Mouse (Mus musculus): ENCODE results near the gene Magi1. TPM values are rescaled to one million over a fixed set of nuclear protein-coding genes. Genes with fewer than 3 reads are reported as not detected.

The Magi1 gene
- polyA plus RNA-seq, 1 experiment = 74.6 TPM

DNA sequence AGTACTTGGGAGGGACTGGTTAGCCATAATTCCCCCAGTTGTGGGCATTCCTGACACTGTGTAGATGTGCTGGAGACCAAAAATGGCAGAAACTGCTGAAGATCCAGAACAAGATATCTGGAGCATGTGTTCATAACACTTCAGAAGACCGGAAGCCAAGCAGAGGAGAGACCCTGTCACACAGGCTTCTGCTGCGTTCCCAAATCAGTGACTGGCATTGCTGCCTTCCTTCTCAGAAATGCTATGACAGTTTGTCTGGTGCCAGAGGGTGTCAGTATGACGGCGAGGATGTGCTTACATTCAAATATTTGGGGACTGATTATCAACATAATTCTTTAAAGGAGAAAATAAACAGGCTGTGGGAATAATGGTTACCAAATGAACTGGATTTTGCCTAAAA is 373.7 kb downstream of the Magi1 start:
- TF ChIP-seq POLR2A (IDR thresholded peaks at IDR 0.05; ENCODE audit: borderline replicate concordance, extremely low read depth, insufficient read depth, insufficient read length, poor library complexity, severe bottlenecking) = no peak
- no peak for TF ChIP-seq CTCF (IDR thresholded peaks at IDR 0.05; ENCODE audit: borderline replicate concordance, extremely low read depth, insufficient read depth, insufficient read length)
- DNase-seq (ENCODE audit: low read depth) = peak; percentile 51

DNA sequence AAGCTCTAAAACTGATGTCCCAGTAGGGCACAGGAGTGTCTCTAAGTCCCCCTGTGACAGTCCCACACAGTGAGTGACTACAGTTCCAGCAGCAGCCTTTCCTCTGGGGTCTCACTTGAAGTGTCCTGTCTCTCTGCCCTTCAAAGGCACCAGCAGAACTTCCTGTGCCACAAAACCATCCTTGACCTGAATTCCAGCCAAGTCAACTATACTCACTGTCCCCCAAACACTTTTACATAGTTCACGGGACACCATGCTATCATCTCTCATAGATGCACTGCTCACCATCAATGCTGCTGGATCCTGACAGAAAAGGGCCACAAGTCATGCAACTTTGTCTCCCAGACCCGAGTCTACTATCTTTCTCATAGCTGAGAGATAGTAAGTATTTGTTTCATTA is 378.7 kb downstream of the Magi1 start:
- DNase-seq (ENCODE audit: low read depth) = no peak
- no peak for TF ChIP-seq POLR2A (IDR thresholded peaks at IDR 0.05; ENCODE audit: borderline replicate concordance, extremely low read depth, insufficient read depth, insufficient read length, poor library complexity, severe bottlenecking)
- no peak for TF ChIP-seq CTCF (IDR thresholded peaks at IDR 0.05; ENCODE audit: borderline replicate concordance, extremely low read depth, insufficient read depth, insufficient read length)

- DNase-seq (ENCODE audit: low read depth) = no peak
- TF ChIP-seq CTCF (IDR thresholded peaks at IDR 0.05; ENCODE audit: borderline replicate concordance, extremely low read depth, insufficient read depth, insufficient read length) (no peak), POLR2A (IDR thresholded peaks at IDR 0.05; ENCODE audit: borderline replicate concordance, extremely low read depth, insufficient read depth, insufficient read length, poor library complexity, severe bottlenecking) (no peak)
These were observed 381.5 kb downstream of the Magi1 start for GRCm38 (mm10) chr6:93902239-93902638.

- TF ChIP-seq CTCF (IDR thresholded peaks at IDR 0.05; ENCODE audit: borderline replicate concordance, extremely low read depth, insufficient read depth, insufficient read length) (no peak), POLR2A (IDR thresholded peaks at IDR 0.05; ENCODE audit: borderline replicate concordance, extremely low read depth, insufficient read depth, insufficient read length, poor library complexity, severe bottlenecking) (no peak)
These were observed 382.3 kb downstream of the Magi1 start for GRCm38 (mm10) chr6:93901408-93901807.

DNA sequence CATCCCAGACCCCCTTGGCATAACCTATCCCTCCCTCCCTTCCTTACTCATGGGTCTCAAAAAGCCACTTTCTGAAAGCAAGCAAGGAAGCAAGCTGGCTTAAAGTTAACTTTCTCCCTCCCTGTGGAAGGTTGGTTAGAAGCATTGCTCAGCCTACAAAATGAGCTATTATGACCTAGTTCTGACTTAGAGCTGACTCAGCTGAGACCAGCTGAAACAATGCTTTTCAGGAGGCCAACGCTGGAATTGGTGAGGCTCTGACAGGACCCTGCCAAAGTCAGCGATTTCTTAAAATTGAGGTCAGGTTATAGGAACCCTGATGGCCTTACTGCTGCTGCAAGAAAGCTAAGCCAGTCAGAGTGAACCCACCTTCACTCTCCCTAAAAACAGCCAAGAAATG is 386.2 kb downstream of the Magi1 start:
- no peak for TF ChIP-seq POLR2A (IDR thresholded peaks at IDR 0.05; ENCODE audit: borderline replicate concordance, extremely low read depth, insufficient read depth, insufficient read length, poor library complexity, severe bottlenecking)
- no peak for TF ChIP-seq CTCF (IDR thresholded peaks at IDR 0.05; ENCODE audit: borderline replicate concordance, extremely low read depth, insufficient read depth, insufficient read length)
- no peak for DNase-seq (ENCODE audit: low read depth)

More at GRCm38 (mm10) chr6:93901408-93901807, 382.3 kb downstream of the Magi1 start:
- no peak for DNase-seq (ENCODE audit: low read depth)

- no peak for DNase-seq (ENCODE audit: low read depth)
- no peak for TF ChIP-seq POLR2A (IDR thresholded peaks at IDR 0.05; ENCODE audit: borderline replicate concordance, extremely low read depth, insufficient read depth, insufficient read length, poor library complexity, severe bottlenecking)
These were observed 388.0 kb downstream of the Magi1 start for GRCm38 (mm10) chr6:93895721-93896120.

GRCm38 (mm10) chr6:93893956-93894355 is 389.8 kb downstream of the Magi1 start:
- TF ChIP-seq POLR2A (IDR thresholded peaks at IDR 0.05; ENCODE audit: borderline replicate concordance, extremely low read depth, insufficient read depth, insufficient read length, poor library complexity, severe bottlenecking) = no peak
- DNase-seq (ENCODE audit: low read depth) = no peak

- no peak for DNase-seq (ENCODE audit: low read depth)
- TF ChIP-seq POLR2A (IDR thresholded peaks at IDR 0.05; ENCODE audit: borderline replicate concordance, extremely low read depth, insufficient read depth, insufficient read length, poor library complexity, severe bottlenecking) (no peak), CTCF (IDR thresholded peaks at IDR 0.05; ENCODE audit: borderline replicate concordance, extremely low read depth, insufficient read depth, insufficient read length) (no peak)
These were observed 390.8 kb downstream of the Magi1 start for GRCm38 (mm10) chr6:93892922-93893321.

DNA sequence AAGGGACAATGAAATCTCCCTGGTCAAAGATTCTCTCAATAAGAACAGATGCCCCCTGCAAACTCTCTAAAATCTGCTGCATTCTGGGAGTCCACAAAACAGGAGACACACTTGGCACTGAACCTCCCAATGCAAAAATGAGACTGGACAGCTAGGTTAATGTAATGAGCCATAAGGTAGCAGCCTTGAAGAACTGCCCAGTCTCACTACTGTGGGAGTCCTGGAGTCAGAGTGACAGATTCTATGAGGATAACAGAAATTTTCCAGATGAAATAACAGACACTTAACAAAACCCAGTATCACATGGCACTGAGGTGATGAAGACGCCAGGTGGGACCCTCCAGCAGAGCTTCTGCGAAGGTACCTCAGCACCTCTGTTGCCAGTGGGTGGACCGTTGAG is 393.7 kb downstream of the Magi1 start:
- no peak for DNase-seq (ENCODE audit: low read depth)
- TF ChIP-seq POLR2A (IDR thresholded peaks at IDR 0.05; ENCODE audit: borderline replicate concordance, extremely low read depth, insufficient read depth, insufficient read length, poor library complexity, severe bottlenecking) (no peak), CTCF (IDR thresholded peaks at IDR 0.05; ENCODE audit: borderline replicate concordance, extremely low read depth, insufficient read depth, insufficient read length) (no peak)

- TF ChIP-seq POLR2A (IDR thresholded peaks at IDR 0.05; ENCODE audit: borderline replicate concordance, extremely low read depth, insufficient read depth, insufficient read length, poor library complexity, severe bottlenecking) = no peak
- no peak for TF ChIP-seq CTCF (IDR thresholded peaks at IDR 0.05; ENCODE audit: borderline replicate concordance, extremely low read depth, insufficient read depth, insufficient read length)
- peak; percentile 60 for DNase-seq (ENCODE audit: low read depth)
These were observed 406.4 kb downstream of the Magi1 start for GRCm38 (mm10) chr6:93877337-93877736.

- TF ChIP-seq POLR2A (IDR thresholded peaks at IDR 0.05; ENCODE audit: borderline replicate concordance, extremely low read depth, insufficient read depth, insufficient read length, poor library complexity, severe bottlenecking) (no peak), CTCF (IDR thresholded peaks at IDR 0.05; ENCODE audit: borderline replicate concordance, extremely low read depth, insufficient read depth, insufficient read length) (no peak)
- DNase-seq (ENCODE audit: low read depth) = peak; percentile 56
These were observed 408.8 kb downstream of the Magi1 start for GRCm38 (mm10) chr6:93874936-93875335.

GRCm38 (mm10) chr6:93874376-93874775 is 409.3 kb downstream of the Magi1 start:
- TF ChIP-seq POLR2A (IDR thresholded peaks at IDR 0.05; ENCODE audit: borderline replicate concordance, extremely low read depth, insufficient read depth, insufficient read length, poor library complexity, severe bottlenecking) = no peak
- no peak for TF ChIP-seq CTCF (IDR thresholded peaks at IDR 0.05; ENCODE audit: borderline replicate concordance, extremely low read depth, insufficient read depth, insufficient read length)
- no peak for DNase-seq (ENCODE audit: low read depth)

GRCm38 (mm10) chr6:93873536-93873935 is 410.2 kb downstream of the Magi1 start:
- TF ChIP-seq CTCF (IDR thresholded peaks at IDR 0.05; ENCODE audit: borderline replicate concordance, extremely low read depth, insufficient read depth, insufficient read length) (no peak), POLR2A (IDR thresholded peaks at IDR 0.05; ENCODE audit: borderline replicate concordance, extremely low read depth, insufficient read depth, insufficient read length, poor library complexity, severe bottlenecking) (no peak)
- no peak for DNase-seq (ENCODE audit: low read depth)

All from brain, embryonic 14.5 days (tissue).